Mouse (Mus musculus): ENCODE measurements around the gene Gm26741.
"Not testable (repeated sequence)": the region's sequence is repeated elsewhere in the genome, so short reads cannot be mapped to it uniquely, and the experiment has no call there.

The Gm26741 gene

GRCm38 (mm10) chr10:52358467-52358866 is at the start of gene Gm26741:
Gene Gm26741 (plus strand): TSS chr10:52358767.
- no peak for DNase-seq

GRCm38 (mm10) chr10:52309196-52309595 is 49.4 kb upstream of the Gm26741 start:
- DNase-seq = no peak

- DNase-seq = no peak
Measured at GRCm38 (mm10) chr10:52319506-52320286, 38.9 kb upstream of the Gm26741 start.

- no peak for DNase-seq
Measured at GRCm38 (mm10) chr10:52321918-52322317, 36.6 kb upstream of the Gm26741 start.

GRCm38 (mm10) chr10:52331007-52331406 is 27.6 kb upstream of the Gm26741 start:
- peak; percentile 20 to 52 for DNase-seq

GRCm38 (mm10) chr10:52343324-52343723 is 15.2 kb upstream of the Gm26741 start:
- not testable (repeated sequence) for DNase-seq

- no peak for DNase-seq
Measured at GRCm38 (mm10) chr10:52353184-52353583, 5.4 kb upstream of the Gm26741 start.

GRCm38 (mm10) chr10:52360241-52360735 is 1.7 kb downstream of the Gm26741 start:
- DNase-seq = peak; percentile 58 to 66

GRCm38 (mm10) chr10:52360862-52361609 is 2.5 kb downstream of the Gm26741 start:
- DNase-seq = peak in 1 of 2 experiments; percentile 15

GRCm38 (mm10) chr10:52368376-52368775 is 9.8 kb downstream of the Gm26741 start:
- peak; percentile 33 to 41 for DNase-seq

- DNase-seq = no peak
Measured at GRCm38 (mm10) chr10:52373834-52374233, 15.3 kb downstream of the Gm26741 start.

- no peak for DNase-seq
Measured at GRCm38 (mm10) chr10:52374651-52375050, 16.1 kb downstream of the Gm26741 start.

GRCm38 (mm10) chr10:52376422-52376821 is 17.9 kb downstream of the Gm26741 start:
- no peak for DNase-seq

- no peak for DNase-seq
Measured at GRCm38 (mm10) chr10:52377813-52378212, 19.2 kb downstream of the Gm26741 start.

- peak in 1 of 2 experiments; percentile 43 for DNase-seq
Measured at GRCm38 (mm10) chr10:52381321-52381801, 22.8 kb downstream of the Gm26741 start.

- DNase-seq = peak; percentile 98 to 99
Measured at GRCm38 (mm10) chr10:52381845-52382591, 23.5 kb downstream of the Gm26741 start, which contains the start of gene Gopc. Gene Gopc (minus strand): TSS chr10:52382124.

- no peak for DNase-seq
Measured at GRCm38 (mm10) chr10:52383022-52383421, 24.5 kb downstream of the Gm26741 start.

- no peak for DNase-seq
Measured at GRCm38 (mm10) chr10:52383522-52383921, 25.0 kb downstream of the Gm26741 start.

- DNase-seq = peak; percentile 61 to 70
Measured at GRCm38 (mm10) chr10:52384823-52385610, 26.4 kb downstream of the Gm26741 start.

- DNase-seq = no peak
Measured at GRCm38 (mm10) chr10:52387192-52387591, 28.6 kb downstream of the Gm26741 start.

GRCm38 (mm10) chr10:52388922-52389430 is 30.4 kb downstream of the Gm26741 start, which contains the start of gene Nepn:
Gene Nepn (plus strand): TSS chr10:52388972.
- DNase-seq = no peak

- no peak for DNase-seq
Measured at GRCm38 (mm10) chr10:52389438-52389837, 30.9 kb downstream of the Gm26741 start.
